Comparison of ENCODE assay signal across 12 mouse cellular contexts in the genomic region with DNA sequence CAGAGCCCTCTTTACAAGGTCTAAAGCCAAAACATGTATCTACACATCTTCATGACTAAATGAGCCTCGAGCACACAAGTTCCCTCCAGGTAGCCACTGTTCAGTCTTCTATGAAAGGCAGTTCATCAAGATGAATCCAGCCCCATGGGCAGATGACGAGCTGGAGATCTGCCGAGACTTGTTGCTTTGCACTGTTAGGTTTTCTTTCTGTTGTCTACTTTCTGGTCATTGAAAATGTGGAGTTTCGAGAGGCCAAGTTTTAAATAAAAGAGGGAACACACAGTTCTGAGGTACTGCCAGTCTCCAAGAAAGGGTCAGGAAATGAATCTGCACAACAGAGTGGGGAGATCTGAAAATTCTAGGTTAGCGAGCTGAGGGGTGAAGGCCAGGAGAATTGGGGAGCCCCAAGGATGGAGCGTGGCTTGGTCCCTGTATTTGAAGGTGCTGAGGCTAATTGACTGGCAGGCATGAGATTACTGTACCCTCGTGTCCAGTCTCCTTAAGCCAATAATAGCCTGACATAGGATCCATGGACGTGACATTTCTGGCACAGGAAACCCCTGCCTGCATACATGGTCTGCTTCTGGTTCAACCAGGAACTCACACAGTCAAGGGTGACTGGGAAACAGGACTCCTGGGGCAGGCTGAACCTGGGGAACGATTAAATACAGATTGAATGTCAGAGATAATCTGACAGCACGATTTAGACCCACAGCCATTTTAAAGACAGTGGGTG. TPM values are rescaled to one million over a fixed set of nuclear protein-coding genes. Genes with fewer than 3 reads are reported as not detected.
DNase-seq lines count a peak whose midpoint lies in the region; ATAC-seq and TF ChIP-seq lines count a peak whose summit lies in the region.
"Had no signal": no experiment of that assay in that cellular context is flagged by ENCODE, and none has a peak within 500 bp of the region (broad histone marks: within the 10 kb centered on the region; RNA-seq: fewer than 3 reads in every experiment).

No protein-coding gene starts in this region.

- peak overlapping the region; percentile 68 for H3K27ac ChIP-seq in heart, adult 2 months
- H3K27ac ChIP-seq in left cerebral cortex, adult 2 months = peak overlapping the region; percentile 49
- H3K27ac ChIP-seq in embryonic facial prominence, embryonic 11.5 days (replicated peaks; ENCODE audit: low read depth, low read length) = peak overlapping the region; percentile 9; the same call in 1 of the 2 replicates
- H3K27ac ChIP-seq in limb, embryonic 15.5 days = peak overlapping the region; percentile 60
- H3K27ac ChIP-seq: forebrain, embryonic 13.5 days; liver, embryonic 14.5 days had no signal

- H3K4me3 ChIP-seq in heart, adult 2 months = no peak overlapping the region
- H3K4me3 ChIP-seq in left cerebral cortex, adult 2 months = no peak overlapping the region
- no peak overlapping the region for H3K4me3 ChIP-seq in embryonic facial prominence, embryonic 11.5 days (ENCODE audit: low read depth, low read length)
- H3K4me3 ChIP-seq in limb, embryonic 15.5 days = no peak overlapping the region
- H3K4me3 ChIP-seq: forebrain, embryonic 13.5 days had no signal

- H3K36me3 ChIP-seq in heart, adult 2 months (ENCODE audit: control insufficient read depth, insufficient read depth, low read length) = peaks cover 19% of the 10 kb centered on the region
- no peaks in the 10 kb centered on the region for H3K36me3 ChIP-seq in embryonic facial prominence, embryonic 11.5 days (replicated peaks; ENCODE audit: control insufficient read depth, insufficient read depth, low read depth, low read length)
- H3K36me3 ChIP-seq in limb, embryonic 15.5 days = peaks cover 18% of the 10 kb centered on the region

- no peak for ATAC-seq in embryonic facial prominence, embryonic 11.5 days (replicated peaks; ENCODE audit: insufficient number of reproducible peaks, low FRiP score, low TSS enrichment, low read depth)
- no peak for ATAC-seq in limb, embryonic 15.5 days (ENCODE audit: insufficient number of reproducible peaks, low FRiP score, low TSS enrichment, low read depth)
- ATAC-seq: forebrain, embryonic 13.5 days; intestine, postnatal 0 days had no signal

- H3K4me1 ChIP-seq in heart, adult 2 months (ENCODE audit: control insufficient read depth, insufficient read depth, low read length) = peaks cover 13% of the 10 kb centered on the region
- H3K4me1 ChIP-seq in embryonic facial prominence, embryonic 11.5 days (ENCODE audit: control insufficient read depth, insufficient read depth, low read length) = no peaks in the 10 kb centered on the region
- peaks cover 38% of the 10 kb centered on the region for H3K4me1 ChIP-seq in limb, embryonic 15.5 days

- TF ChIP-seq POLR2A in heart, adult 2 months (IDR thresholded peaks at IDR 0.05; ENCODE audit: insufficient read depth, low read depth, low read length) = no peak

- H3K4me2 ChIP-seq in embryonic facial prominence, embryonic 11.5 days (ENCODE audit: low read depth, low read length) = no peak overlapping the region
- no peak overlapping the region for H3K4me2 ChIP-seq in limb, embryonic 15.5 days
- H3K4me2 ChIP-seq: forebrain, embryonic 13.5 days had no signal

- no peaks in the 10 kb centered on the region for H3K9me3 ChIP-seq in embryonic facial prominence, embryonic 11.5 days (replicated peaks; ENCODE audit: control insufficient read depth, low read length)
- no peaks in the 10 kb centered on the region for H3K9me3 ChIP-seq in limb, embryonic 15.5 days
- H3K9me3 ChIP-seq: forebrain, embryonic 13.5 days had no signal

- WGBS in heart, adult 2 months = 57% methylated on average over 10 of the region's 10 CpGs
- WGBS in embryonic facial prominence, embryonic 11.5 days = 65% methylated on average over 10 of the region's 10 CpGs
- WGBS in limb, embryonic 15.5 days = 48% methylated on average over 10 of the region's 10 CpGs

- TF ChIP-seq CTCF in heart, adult 2 months (IDR thresholded peaks at IDR 0.05) = no peak
- no peak for TF ChIP-seq CTCF in left cerebral cortex, adult 2 months (IDR thresholded peaks at IDR 0.05)

- no peaks in the 10 kb centered on the region; the same call in 1 of the 2 replicates for H3K79me2 ChIP-seq in heart, adult 2 months (replicated peaks; ENCODE audit: control insufficient read depth, insufficient read depth, low read length)

- intact Hi-C loops in heart, adult 2 months (cut with DNase I) = no loop called here
- intact Hi-C loops in heart, postnatal 25 days (cut with DNase I) = no loop called here
- intact Hi-C loops in left cerebral cortex, adult 2 months (cut with DNase I) = no loop called here

- TF ChIP-seq EP300 in heart, adult 2 months (IDR thresholded peaks at IDR 0.05; ENCODE audit: insufficient read depth, low read depth, low read length) = no peak

- H3K27me3 ChIP-seq in heart, adult 2 months (ENCODE audit: control insufficient read depth, insufficient read depth, low read length) = no peaks in the 10 kb centered on the region
- H3K27me3 ChIP-seq in embryonic facial prominence, embryonic 11.5 days (ENCODE audit: control insufficient read depth, insufficient read depth, low read length) = no peaks in the 10 kb centered on the region
- H3K27me3 ChIP-seq in limb, embryonic 15.5 days = no peaks in the 10 kb centered on the region
- H3K27me3 ChIP-seq: forebrain, embryonic 13.5 days had no signal

- no peak overlapping the region for H3K9ac ChIP-seq in heart, adult 2 months (ENCODE audit: low read depth, low read length)
- H3K9ac ChIP-seq in embryonic facial prominence, embryonic 11.5 days (replicated peaks; ENCODE audit: low read length) = no peak overlapping the region
- no peak overlapping the region for H3K9ac ChIP-seq in limb, embryonic 15.5 days
- H3K9ac ChIP-seq: forebrain, embryonic 13.5 days; liver, embryonic 14.5 days had no signal

- no peak for DNase-seq in heart, adult 2 months
- DNase-seq in heart, postnatal 25 days (ENCODE audit: low spot score) = no peak
- DNase-seq in left cerebral cortex, adult 2 months (ENCODE audit: extremely low spot score in 1 of 2, low spot score in 2 of 2) = no peak
- no peak for DNase-seq in left cerebral cortex, adult 18-20 months (ENCODE audit: low spot score in 2 of 2)
- peak; percentile 14 for DNase-seq in embryonic facial prominence, embryonic 11.5 days (ENCODE audit: low spot score)
- DNase-seq in frontal cortex, postnatal 25 days (ENCODE audit: low spot score in 2 of 2) = no peak
- no peak for DNase-seq in thymus, postnatal 0 days (ENCODE audit: low spot score)
- DNase-seq: embryo, embryonic 11 days had no signal

RNA-seq across cellular contexts. Expression of a gene that starts 52.6 kb away (rescaled TPM):
- 10 to 100 TPM; 89.9 to 95.3 TPM for total RNA-seq in heart, adult 2 months (2021)
- 51.3 and 91.4 TPM in 2 replicates for polyA plus RNA-seq in heart, adult 2 months (2012; rRNA removed)
- 100 to 1,000 TPM; 102 to 108 TPM for total RNA-seq in heart, postnatal 25 days (2021)
- total RNA-seq in left cerebral cortex, adult 2 months (2021) = 10 to 100 TPM; 71.8 to 80.8 TPM
- 10 to 100 TPM; 75.5 to 84.4 TPM for total RNA-seq in left cerebral cortex, adult 18-20 months (2021)
- polyA plus RNA-seq in embryonic facial prominence, embryonic 11.5 days (2014; fragmentation: Nextera tagmentation; extraction: Ambion mirVana) = 178 and 190 TPM in 2 replicates
- polyA plus RNA-seq in limb, embryonic 15.5 days (2015; fragmentation: Nextera tagmentation; extraction: Ambion mirVana) = 161 and 163 TPM in 2 replicates
- polyA plus RNA-seq in thymus, postnatal 0 days (2015; fragmentation: Nextera tagmentation; extraction: Ambion mirVana) = 158 and 162 TPM in 2 replicates

Comparison
In these comparisons a context has a peak if more than half of its experiments do, and no peak if none do; other contexts are left out.
1. H3K27ac ChIP-seq: peak in every context shown above with its lines; median percentile 68 in heart, adult 2 months; 60 in limb, embryonic 15.5 days; 49 in left cerebral cortex, adult 2 months; 9 in embryonic facial prominence, embryonic 11.5 days.